Mouse (Mus musculus): ENCODE results near the gene Gm20855. TPM values are rescaled to one million over a fixed set of nuclear protein-coding genes. Genes with fewer than 3 reads are reported as not detected.

Gm20855 gene
- polyA plus RNA-seq (2012; rRNA removed) = not detected in 2 replicates

GRCm38 (mm10) chrY:35131733-35132132 lies at the start of gene Gm20855:
Gm20855 (minus strand) TSS chrY:35131833.

Measured in ovary, adult 2 months (tissue).